Mouse (Mus musculus): ENCODE measurements around the gene Hfe.

DNA sequence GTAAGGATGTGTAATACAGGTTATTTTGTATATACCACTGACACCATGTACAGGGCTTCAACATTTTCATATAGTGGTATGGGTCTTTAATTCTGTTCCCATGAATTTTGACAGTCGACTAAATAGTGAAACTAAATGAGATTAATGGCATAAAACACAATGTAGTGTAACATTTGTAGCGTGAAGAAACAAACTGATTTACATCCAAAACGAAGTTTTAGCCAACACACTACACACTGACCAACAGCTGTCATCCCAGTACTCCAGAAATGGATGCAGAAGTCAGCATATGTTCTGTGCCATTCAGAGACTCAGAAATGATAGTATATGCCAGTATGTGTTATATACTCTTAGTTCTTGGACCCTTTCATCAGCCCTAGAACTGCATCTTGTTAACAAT is 47.3 kb upstream of the Hfe start:
- no peak for TF ChIP-seq CTCF (IDR thresholded peaks at IDR 0.05; ENCODE audit: borderline replicate concordance, insufficient read depth, low read length)
- 0 out of 2 replicates have a peak, but pooled peaks have one; percentile 28 for TF ChIP-seq POLR2A (IDR thresholded peaks at IDR 0.05; ENCODE audit: low read depth, low read length)
